ENCODE assay signal across 18 mouse cellular contexts in genomic region chr5:107500741-107501140, GRCm38 (mm10). TPM values are rescaled to one million over a fixed set of nuclear protein-coding genes. Genes with fewer than 3 reads are reported as not detected.
"Had no signal": no experiment of that assay in that cellular context is flagged by ENCODE, and none has a peak within 500 bp of the region (broad histone marks: within the 10 kb centered on the region; RNA-seq: fewer than 3 reads in every experiment).

No protein-coding gene starts in this region.

- H3K9ac ChIP-seq: lung, embryonic 15.5 days; midbrain, embryonic 13.5 days; midbrain, embryonic 15.5 days; neural tube, embryonic 12.5 days; stomach, embryonic 15.5 days had no signal

- H3K27ac ChIP-seq: lung, embryonic 15.5 days; macrophage; midbrain, embryonic 13.5 days; midbrain, embryonic 15.5 days; neural tube, embryonic 12.5 days; stomach, embryonic 15.5 days; stomach, postnatal 0 days had no signal

- H3K4me3 ChIP-seq: lung, embryonic 15.5 days; megakaryocyte, embryonic 14.5 days; midbrain, embryonic 13.5 days; midbrain, embryonic 15.5 days; neural tube, embryonic 12.5 days; stomach, embryonic 15.5 days had no signal

- H3K4me1 ChIP-seq: lung, embryonic 15.5 days; megakaryocyte, embryonic 14.5 days; stomach, embryonic 15.5 days had no signal

- H3K9me3 ChIP-seq: lung, embryonic 15.5 days; megakaryocyte, embryonic 14.5 days; midbrain, embryonic 13.5 days; midbrain, embryonic 15.5 days; neural tube, embryonic 12.5 days; stomach, embryonic 15.5 days had no signal

- ATAC-seq: lung, postnatal 0 days; midbrain, embryonic 13.5 days; midbrain, embryonic 15.5 days had no signal

- H3K27me3 ChIP-seq: lung, embryonic 15.5 days; megakaryocyte, embryonic 14.5 days; midbrain, embryonic 13.5 days; midbrain, embryonic 15.5 days; neural tube, embryonic 12.5 days; stomach, embryonic 15.5 days had no signal

- H3K36me3 ChIP-seq: lung, embryonic 15.5 days; stomach, embryonic 15.5 days had no signal

- DNase-seq: lung, adult 2 months; lung, postnatal 14 days; lung, postnatal 36 days; right cerebral cortex, postnatal 14 days; thymus, adult 2 months; thymus, postnatal 25 days; thymus, postnatal 4 days had no signal

- H3K4me2 ChIP-seq: lung, embryonic 15.5 days; midbrain, embryonic 11.5 days; midbrain, embryonic 13.5 days; midbrain, embryonic 15.5 days; neural tube, embryonic 12.5 days; stomach, embryonic 15.5 days had no signal

RNA-seq across cellular contexts. Expression of gene 1700028K03Rik, which starts 33.8 kb away (rescaled TPM):
- total RNA-seq: monocyte, adult 5-6 weeks had no signal
- polyA plus RNA-seq: lung, adult 2 months; macrophage had no signal
